Mouse (Mus musculus): Measurements from ENCODE around the gene Mthfd1l. TPM values are rescaled to one million over a fixed set of nuclear protein-coding genes. Genes with fewer than 3 reads are reported as not detected.
"Not testable (repeated sequence)": the region's sequence is repeated elsewhere in the genome, so short reads cannot be mapped to it uniquely, and the experiment has no call there.

The Mthfd1l gene
- polyA plus RNA-seq, 1 experiment from 2014 or later, result 8.3 TPM

DNA sequence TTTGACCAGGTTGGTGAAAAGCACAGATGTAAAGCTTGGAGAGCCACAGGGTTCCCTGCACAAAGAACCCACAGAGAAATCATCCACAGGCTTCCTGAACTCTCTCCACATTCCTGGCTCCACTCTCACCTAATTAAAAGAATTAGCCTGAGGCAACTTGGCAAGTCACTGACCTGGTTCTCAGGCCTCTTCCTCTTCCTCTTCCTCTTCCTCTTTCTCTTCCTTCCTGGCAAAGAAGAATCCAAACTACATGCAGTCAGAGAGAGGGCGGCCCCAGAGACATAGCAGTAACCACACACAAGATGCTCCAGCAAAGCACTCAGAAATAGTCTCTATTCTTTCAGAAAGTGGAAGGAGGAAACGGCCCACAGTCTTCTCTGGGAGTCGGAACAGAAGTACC is 201.8 kb downstream of the Mthfd1l start:
- WGBS, result 68% methylated on average over 3 of the region's 3 CpGs
- H3K36me3 ChIP-seq, result no peaks in the 10 kb centered on the region
- no peak overlapping the region for H3K9ac ChIP-seq
- H3K27me3 ChIP-seq, result no peaks in the 10 kb centered on the region
- H3K9me3 ChIP-seq, result no peaks in the 10 kb centered on the region
- peaks cover 24% of the 10 kb centered on the region; the same call in 1 of the 2 replicates for H3K4me1 ChIP-seq
- no peak overlapping the region for H3K4me2 ChIP-seq
- no peak overlapping the region for H3K4me3 ChIP-seq
- ATAC-seq (ENCODE audit: insufficient number of reproducible peaks, low FRiP score, low TSS enrichment, low read depth), result no peak
- 0 out of 2 replicates have a peak overlapping the region, but pooled peaks have one; percentile 22 for H3K27ac ChIP-seq

DNA sequence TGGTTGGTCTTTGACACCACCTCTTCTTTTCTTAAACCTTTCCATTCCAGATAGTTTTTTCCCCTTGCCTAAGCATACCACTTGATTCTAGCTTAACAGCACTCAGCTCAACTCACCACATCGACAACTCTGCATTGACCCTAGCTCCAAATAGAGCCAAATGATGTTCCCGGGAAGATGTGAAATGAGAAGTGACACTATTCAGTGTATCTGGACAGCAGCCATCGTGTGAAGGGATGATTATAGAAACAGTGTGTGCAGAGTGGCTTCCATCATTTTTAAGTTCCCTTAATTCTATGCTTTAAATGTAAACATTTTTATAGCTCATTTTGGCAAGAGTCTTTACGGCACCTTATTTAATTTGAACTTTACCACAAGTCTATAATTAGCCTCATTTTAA is 204.4 kb downstream of the Mthfd1l start:
- no peaks in the 10 kb centered on the region for H3K36me3 ChIP-seq
- no peak overlapping the region for H3K27ac ChIP-seq
- H3K4me3 ChIP-seq, result no peak overlapping the region
- H3K9ac ChIP-seq, result no peak overlapping the region
- H3K4me1 ChIP-seq, result peaks cover 24% of the 10 kb centered on the region; the same call in 1 of the 2 replicates
- no peak overlapping the region for H3K4me2 ChIP-seq
- H3K27me3 ChIP-seq, result no peaks in the 10 kb centered on the region
- WGBS, result 52% methylated on average over 4 of the region's 4 CpGs
- no peaks in the 10 kb centered on the region for H3K9me3 ChIP-seq
- no peak for ATAC-seq (ENCODE audit: insufficient number of reproducible peaks, low FRiP score, low TSS enrichment, low read depth)

DNA sequence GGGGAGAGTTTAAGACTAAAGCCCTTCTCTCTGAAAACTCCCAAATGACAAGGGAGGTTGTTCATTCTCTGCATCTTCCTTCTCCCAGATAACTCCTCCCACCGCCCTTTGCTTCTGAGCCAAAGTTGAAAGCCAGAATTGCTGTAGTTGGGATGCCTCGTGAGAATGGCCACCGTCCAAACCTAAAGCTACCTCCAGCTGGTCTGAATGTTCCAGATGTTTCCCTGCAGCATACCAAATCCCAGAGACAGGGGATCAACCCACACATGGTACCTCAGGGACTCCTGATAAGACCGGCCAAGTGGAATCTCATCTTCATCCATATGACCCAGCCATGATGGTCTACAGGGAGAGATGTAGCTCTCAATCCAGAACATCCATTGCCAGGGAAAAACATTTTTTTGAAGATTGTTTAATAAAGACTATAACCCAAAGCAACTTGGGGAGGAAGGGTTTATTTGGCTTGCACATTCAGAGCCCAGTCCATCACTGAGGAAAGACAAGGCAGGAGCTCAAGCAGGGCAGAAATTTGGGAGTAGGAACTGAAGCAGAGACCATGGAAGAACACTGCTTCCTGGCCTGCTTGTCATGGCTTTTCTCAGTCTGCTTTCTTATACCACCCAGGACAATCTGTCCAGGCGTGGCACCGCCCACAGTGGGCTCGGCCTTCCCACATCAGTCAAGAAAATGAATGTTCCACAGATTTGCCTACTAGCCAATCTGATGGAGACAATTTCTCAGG is 206.3 kb downstream of the Mthfd1l start:
- Histone ChIP-seq H3K4me1 (peaks cover 24% of the 10 kb centered on the region; the same call in 1 of the 2 replicates), H3K27ac (no peak overlapping the region), H3K4me3 (no peak overlapping the region), H3K36me3 (no peaks in the 10 kb centered on the region), H3K9me3 (no peaks in the 10 kb centered on the region), H3K4me2 (no peak overlapping the region), H3K9ac (no peak overlapping the region), H3K27me3 (no peaks in the 10 kb centered on the region)
- peak; percentile 59; the same call in 1 of the 2 replicates for ATAC-seq (ENCODE audit: insufficient number of reproducible peaks, low FRiP score, low TSS enrichment, low read depth)
- WGBS, result 74% methylated on average over 7 of the region's 7 CpGs

DNA sequence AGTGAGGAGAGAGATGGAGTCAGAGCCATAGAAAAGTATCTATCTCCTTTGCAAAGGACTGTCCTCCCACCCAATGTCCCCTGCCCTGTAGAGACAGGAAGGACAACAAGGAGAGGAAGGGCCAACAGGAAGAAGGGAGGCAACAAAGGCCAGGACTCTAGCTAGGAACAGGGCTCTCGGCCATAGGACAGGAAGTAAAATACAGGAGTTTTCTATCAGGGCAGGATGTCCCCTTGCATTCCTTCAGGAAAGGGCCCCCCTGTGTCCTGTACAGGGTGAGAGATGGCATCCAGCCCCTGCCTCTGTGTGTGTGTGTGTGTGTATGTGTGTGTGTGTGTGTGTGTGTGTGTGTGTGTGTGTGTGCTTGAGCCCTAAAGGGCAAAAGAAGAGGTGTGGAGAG is 209.0 kb downstream of the Mthfd1l start:
- Histone ChIP-seq H3K4me2 (no peak overlapping the region), H3K4me3 (no peak overlapping the region), H3K36me3 (no peaks in the 10 kb centered on the region), H3K9me3 (no peaks in the 10 kb centered on the region), H3K4me1 (peaks cover 15% of the 10 kb centered on the region; the same call in 1 of the 2 replicates), H3K9ac (no peak overlapping the region), H3K27me3 (no peaks in the 10 kb centered on the region), H3K27ac (no peak overlapping the region)
- no peak for ATAC-seq (ENCODE audit: insufficient number of reproducible peaks, low FRiP score, low TSS enrichment, low read depth)
- WGBS, result 56% methylated on average over 1 of the region's 1 CpGs

DNA sequence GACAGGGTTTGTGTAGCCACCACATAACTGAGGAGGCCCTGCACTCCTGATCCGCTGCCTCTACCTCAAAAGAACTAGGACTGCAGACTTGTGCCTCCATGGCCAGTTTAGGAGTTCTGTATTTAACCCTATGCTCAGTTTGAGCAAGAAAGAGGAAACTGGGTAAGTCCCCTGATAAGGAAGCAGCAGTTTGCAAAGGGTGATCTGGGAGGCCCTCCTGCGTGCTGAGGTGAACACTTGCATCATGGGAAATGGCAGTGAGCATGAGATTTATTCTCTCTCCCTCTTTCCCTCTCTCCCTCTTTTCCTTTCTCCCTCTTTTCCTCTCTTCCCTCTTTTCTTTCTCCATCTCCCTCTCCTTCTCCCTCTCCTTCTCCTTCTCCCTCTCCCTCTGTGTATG is 209.5 kb downstream of the Mthfd1l start:
- H3K27me3 ChIP-seq, result no peaks in the 10 kb centered on the region
- no peak overlapping the region for H3K9ac ChIP-seq
- H3K4me2 ChIP-seq, result no peak overlapping the region
- WGBS, result 77% methylated on average over 2 of the region's 2 CpGs
- no peaks in the 10 kb centered on the region for H3K36me3 ChIP-seq
- no peak overlapping the region for H3K4me3 ChIP-seq
- peaks cover 15% of the 10 kb centered on the region; the same call in 1 of the 2 replicates for H3K4me1 ChIP-seq
- no peaks in the 10 kb centered on the region for H3K9me3 ChIP-seq
- ATAC-seq (ENCODE audit: insufficient number of reproducible peaks, low FRiP score, low TSS enrichment, low read depth), result no peak
- H3K27ac ChIP-seq, result no peak overlapping the region

GRCm38 (mm10) chr10:4188614-4189402 is 215.9 kb downstream of the Mthfd1l start:
- H3K4me1 ChIP-seq, result peaks cover 8% of the 10 kb centered on the region; the same call in 1 of the 2 replicates
- 68% methylated on average over 18 of the region's 18 CpGs for WGBS
- H3K4me2 ChIP-seq, result no peak overlapping the region
- no peak overlapping the region for H3K27ac ChIP-seq
- no peaks in the 10 kb centered on the region for H3K9me3 ChIP-seq
- ATAC-seq (ENCODE audit: insufficient number of reproducible peaks, low FRiP score, low TSS enrichment, low read depth), result peak; percentile 35; the same call in 1 of the 2 replicates
- no peak overlapping the region for H3K9ac ChIP-seq
- no peaks in the 10 kb centered on the region for H3K27me3 ChIP-seq
- no peak overlapping the region for H3K4me3 ChIP-seq
- H3K36me3 ChIP-seq, result no peaks in the 10 kb centered on the region

DNA sequence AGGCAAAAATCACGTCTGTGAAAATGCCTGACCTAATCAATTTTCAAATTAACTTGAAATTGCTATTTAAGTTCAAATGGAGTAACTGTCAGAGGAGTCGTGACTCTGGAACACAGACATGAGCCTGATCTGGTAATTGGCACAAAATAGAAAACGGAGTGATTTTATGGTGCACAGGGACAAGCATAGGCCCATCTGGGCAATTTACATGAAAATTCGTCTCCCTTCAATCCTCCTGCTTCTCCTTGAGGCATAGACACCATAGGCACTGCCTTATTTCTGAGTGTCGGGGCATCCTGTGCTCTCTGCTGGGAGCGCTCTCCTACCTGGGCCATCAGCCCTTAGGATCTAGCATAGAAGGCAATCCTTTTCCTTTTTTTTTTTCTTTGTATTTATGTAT is 216.5 kb downstream of the Mthfd1l start:
- WGBS, result 58% methylated on average over 6 of the region's 6 CpGs
- Histone ChIP-seq H3K27me3 (no peaks in the 10 kb centered on the region), H3K27ac (no peak overlapping the region)

DNA sequence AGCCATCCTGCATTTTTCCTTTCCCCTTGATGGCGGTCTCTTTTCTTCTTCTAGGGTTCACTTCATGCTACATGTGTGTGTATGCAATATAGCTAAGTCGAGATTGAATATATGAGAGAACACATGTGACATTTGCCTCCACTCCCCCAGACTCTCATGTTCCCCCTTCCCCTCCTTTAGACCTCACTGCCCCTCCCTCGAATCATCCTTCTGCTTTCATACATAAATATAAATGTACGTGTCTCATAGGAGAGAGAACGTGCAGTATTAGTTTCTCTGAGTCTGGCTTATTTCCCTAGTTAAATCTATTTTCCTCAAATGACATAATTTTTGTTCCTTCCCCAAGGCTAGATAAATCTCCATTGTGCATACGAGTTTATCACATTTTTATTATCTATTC is 226.1 kb downstream of the Mthfd1l start:
- WGBS, result 75% methylated on average over 6 of the region's 6 CpGs
- Histone ChIP-seq H3K9me3 (no peaks in the 10 kb centered on the region), H3K9ac (no peak overlapping the region), H3K4me1 (no peaks in the 10 kb centered on the region), H3K36me3 (no peaks in the 10 kb centered on the region), H3K4me2 (no peak overlapping the region), H3K4me3 (no peak overlapping the region), H3K27ac (no peak overlapping the region), H3K27me3 (no peaks in the 10 kb centered on the region)
- no peak for ATAC-seq (ENCODE audit: insufficient number of reproducible peaks, low FRiP score, low TSS enrichment, low read depth)

More for the DNA sequence above, 216.5 kb downstream of the Mthfd1l start:
- Histone ChIP-seq H3K4me2 (no peak overlapping the region), H3K4me1 (peaks cover 8% of the 10 kb centered on the region; the same call in 1 of the 2 replicates), H3K36me3 (no peaks in the 10 kb centered on the region), H3K4me3 (no peak overlapping the region), H3K9ac (no peak overlapping the region), H3K9me3 (no peaks in the 10 kb centered on the region)
- no peak for ATAC-seq (ENCODE audit: insufficient number of reproducible peaks, low FRiP score, low TSS enrichment, low read depth)

GRCm38 (mm10) chr10:4199926-4200325 is 227.0 kb downstream of the Mthfd1l start:
- no peak for ATAC-seq (ENCODE audit: insufficient number of reproducible peaks, low FRiP score, low TSS enrichment, low read depth)
- H3K27me3 ChIP-seq, result no peaks in the 10 kb centered on the region
- H3K9ac ChIP-seq, result no peak overlapping the region
- no peaks in the 10 kb centered on the region for H3K4me1 ChIP-seq
- 89% methylated on average over 6 of the region's 6 CpGs for WGBS
- no peak overlapping the region for H3K27ac ChIP-seq
- H3K9me3 ChIP-seq, result no peaks in the 10 kb centered on the region
- H3K36me3 ChIP-seq, result no peaks in the 10 kb centered on the region
- H3K4me3 ChIP-seq, result no peak overlapping the region
- no peak overlapping the region for H3K4me2 ChIP-seq

- Histone ChIP-seq H3K4me3 (no peak overlapping the region), H3K4me1 (no peaks in the 10 kb centered on the region), H3K27ac (no peak overlapping the region), H3K27me3 (no peaks in the 10 kb centered on the region), H3K4me2 (no peak overlapping the region), H3K9me3 (no peaks in the 10 kb centered on the region), H3K36me3 (no peaks in the 10 kb centered on the region), H3K9ac (no peak overlapping the region)
- ATAC-seq (ENCODE audit: insufficient number of reproducible peaks, low FRiP score, low TSS enrichment, low read depth), result no peak
- 87% methylated on average over 5 of the region's 5 CpGs for WGBS
Measured at GRCm38 (mm10) chr10:4200546-4201104, 227.7 kb downstream of the Mthfd1l start.

DNA sequence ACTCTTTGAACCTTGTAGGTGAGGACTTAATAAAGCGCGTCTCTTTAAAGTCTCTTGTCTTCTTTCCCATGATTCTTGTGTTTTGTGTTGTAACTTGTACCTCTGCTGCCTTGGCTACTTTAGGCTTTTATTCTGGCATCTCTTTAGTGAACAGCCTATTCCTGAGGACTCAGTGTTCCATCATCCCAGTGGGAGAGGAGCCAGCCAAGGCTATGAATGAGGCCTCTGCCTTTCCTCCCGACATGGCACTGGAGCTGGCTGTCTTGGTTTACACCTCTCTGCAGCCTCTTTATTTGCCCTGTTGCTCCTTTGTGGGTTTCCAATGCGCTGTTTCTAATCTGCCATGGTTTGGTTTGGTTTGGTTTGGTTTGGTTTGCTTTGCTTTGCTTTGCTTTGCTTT is 228.2 kb downstream of the Mthfd1l start:
- no peaks in the 10 kb centered on the region for H3K27me3 ChIP-seq
- WGBS, result 89% methylated on average over 4 of the region's 4 CpGs
- H3K4me2 ChIP-seq, result no peak overlapping the region
- H3K4me1 ChIP-seq, result no peaks in the 10 kb centered on the region
- ATAC-seq (ENCODE audit: insufficient number of reproducible peaks, low FRiP score, low TSS enrichment, low read depth), result no peak
- no peak overlapping the region for H3K4me3 ChIP-seq
- H3K9me3 ChIP-seq, result no peaks in the 10 kb centered on the region
- no peak overlapping the region for H3K27ac ChIP-seq
- H3K36me3 ChIP-seq, result no peaks in the 10 kb centered on the region
- H3K9ac ChIP-seq, result no peak overlapping the region

GRCm38 (mm10) chr10:4203651-4204050 is 230.7 kb downstream of the Mthfd1l start:
- ATAC-seq (ENCODE audit: insufficient number of reproducible peaks, low FRiP score, low TSS enrichment, low read depth); H3K4me1 ChIP-seq; H3K36me3 ChIP-seq; H3K4me2 ChIP-seq; H3K27me3 ChIP-seq; H3K4me3 ChIP-seq; H3K27ac ChIP-seq; H3K9ac ChIP-seq; H3K9me3 ChIP-seq: not testable (repeated sequence)
- 53% methylated on average over 6 of the region's 6 CpGs for WGBS
